Mouse (Mus musculus) lung, postnatal 0 days (tissue): Measurements from ENCODE around the gene Tefm. TPM values are rescaled to one million over a fixed set of nuclear protein-coding genes. Genes with fewer than 3 reads are reported as not detected.
A peak's percentile ranks its signal among the peaks of the same experiment; 100 is the strongest.
"Not testable (repeated sequence)": the region's sequence is repeated elsewhere in the genome, so short reads cannot be mapped to it uniquely, and the experiment has no call there.

Experiments
- ATAC-seq: fragments of 200-750 bp; cut with Nextera tagmentation; 2 replicates; pipeline ENCODE4 v1.8.0; 2017; ENCODE audit warnings: moderate library complexity
- DNase-seq: peaks from one replicate; pipeline ENCODE4 v3.0.0-alpha.2; 2016; ENCODE audit warnings: low spot score
- H3K27ac ChIP-seq: fragments of 300-500 bp; sonication (generic); 2 replicates; pipeline ENCODE4 v1.5.1; 2014; ENCODE audit warnings: antibody characterized with exemption, mild to moderate bottlenecking, low read length, mixed read lengths
- H3K27me3 ChIP-seq: fragments of 300-500 bp; sonication (generic); replicated peaks from 2 replicates; pipeline ENCODE4 v1.6.1; 2014; ENCODE audit warnings: low read length, mixed read lengths; ENCODE audit not compliant: insufficient read depth
- H3K36me3 ChIP-seq: fragments of 300-500 bp; sonication (generic); 2 replicates; pipeline ENCODE4 v1.6.1; 2014; ENCODE audit warnings: low read length, mixed read lengths; ENCODE audit not compliant: insufficient read depth
- H3K4me1 ChIP-seq: fragments of 300-500 bp; sonication (generic); 2 replicates; pipeline ENCODE4 v1.6.1; 2014; ENCODE audit warnings: antibody characterized with exemption, low read depth, low read length, mixed read lengths; ENCODE audit not compliant: insufficient read depth
- H3K4me2 ChIP-seq: fragments of 300-500 bp; sonication (generic); replicated peaks from 2 replicates; pipeline ENCODE4 v1.6.1; 2014; ENCODE audit warnings: low read depth, mild to moderate bottlenecking, low read length, moderate library complexity, mixed read lengths
- H3K4me3 ChIP-seq: fragments of 300-500 bp; sonication (generic); 2 replicates; pipeline ENCODE4 v1.5.1; 2014; ENCODE audit warnings: low read depth, low read length
- H3K9ac ChIP-seq: fragments of 300-500 bp; sonication (generic); replicated peaks from 2 replicates; pipeline ENCODE4 v1.6.1; 2014; ENCODE audit warnings: low read depth, mild to moderate bottlenecking
- H3K9me3 ChIP-seq: fragments of 300-500 bp; sonication (generic); 2 replicates; pipeline ENCODE4 v1.6.1; 2016; ENCODE audit warnings: low read length, mixed read lengths
- CTCF ChIP-seq: IDR thresholded peaks from 2 replicates; pipeline ENCODE4 v1.5.1; 2016; ENCODE audit warnings: antibody characterized with exemption, mild to moderate bottlenecking
- EP300 ChIP-seq: IDR thresholded peaks from 2 replicates; pipeline ENCODE4 v1.6.1; 2016; ENCODE audit warnings: antibody characterized with exemption, mild to moderate bottlenecking, control low read depth
- WGBS: fragments of 180-500 bp; shearing (Covaris S2); extraction: QIAGEN DNeasy Blood & Tissue Kit; methylation state at CpG from one replicate; pipeline ENCODE4 v1.1.7; 2014; 5-methylcytosine and 5-hydroxymethylcytosine counted together
- polyA plus RNA-seq: library from polyadenylated mRNA; unstranded; fragments of >200 nt; fragmentation: Nextera tagmentation; extraction: Ambion mirVana; gene quantifications from 2 replicates; pipeline ENCODE4 v1.2.1, GENCODE M21; 2015

Gene Tefm
- polyA plus RNA-seq, 1 experiment from 2014 or later: 19.5 TPM

DNA sequence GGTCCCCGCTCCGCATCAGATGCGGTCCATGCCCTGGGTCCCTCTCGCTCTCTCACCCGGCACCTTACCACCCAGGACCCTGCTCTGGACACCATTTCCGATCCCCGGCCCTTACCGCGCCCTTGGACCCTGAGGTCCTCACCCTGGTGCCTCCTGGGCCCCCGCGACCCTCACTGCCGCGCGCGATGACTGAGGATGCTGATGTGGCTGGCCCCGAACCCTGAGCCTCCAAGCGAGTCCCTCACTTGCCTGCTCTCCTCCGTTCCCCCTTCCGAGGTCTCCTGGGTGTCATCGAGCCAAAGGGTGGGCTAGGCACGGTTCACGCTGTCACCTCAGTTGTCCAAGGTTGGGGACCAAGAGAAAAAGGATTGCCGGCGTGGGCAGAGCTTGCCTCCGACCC is 12.5 kb upstream of the Tefm start:
- Histone ChIP-seq H3K36me3 (no peaks in the 10 kb centered on the region), H3K4me3 (peak overlapping the region; percentile 59), H3K4me1 (0 out of 2 replicates have a peak, but pooled peaks cover 3% of the 10 kb centered on the region), H3K9me3 (no peaks in the 10 kb centered on the region), H3K27ac (no peak overlapping the region), H3K9ac (peak overlapping the region; percentile 50), H3K4me2 (peak overlapping the region; percentile 86), H3K27me3 (peaks cover 6% of the 10 kb centered on the region; the same call in 1 of the 2 replicates)
- ATAC-seq (peak; percentile 9; the same call in 1 of the 2 replicates), DNase-seq (no peak)
- 28% methylated on average over 24 of the region's 25 CpGs for WGBS
- no peak for TF ChIP-seq EP300
- TF ChIP-seq CTCF: no peak

- Histone ChIP-seq H3K4me3 (peak within 1 kb of the TSS; percentile 59), H3K9me3 (no peaks in the 10 kb centered on the region), H3K27ac (no peak within 1 kb of the TSS), H3K4me2 (peak within 1 kb of the TSS; percentile 86), H3K36me3 (no peaks in the 10 kb centered on the region), H3K27me3 (peaks cover 6% of the 10 kb centered on the region; the same call in 1 of the 2 replicates), H3K4me1 (0 out of 2 replicates have a peak, but pooled peaks cover 3% of the 10 kb centered on the region), H3K9ac (peak within 1 kb of the TSS; percentile 50)
- peak; percentile 95 for ATAC-seq
- TF ChIP-seq EP300: no peak
- TF ChIP-seq CTCF: no peak
- 5% methylated on average over 32 of the region's 47 CpGs for WGBS
- DNase-seq: peak; percentile 94
Observed at GRCm38 (mm10) chr11:80153857-80154495, 12.0 kb upstream of the Tefm start, which contains the start of gene Adap2. Gene Adap2, plus strand, starts transcription at chr11:80154105.

DNA sequence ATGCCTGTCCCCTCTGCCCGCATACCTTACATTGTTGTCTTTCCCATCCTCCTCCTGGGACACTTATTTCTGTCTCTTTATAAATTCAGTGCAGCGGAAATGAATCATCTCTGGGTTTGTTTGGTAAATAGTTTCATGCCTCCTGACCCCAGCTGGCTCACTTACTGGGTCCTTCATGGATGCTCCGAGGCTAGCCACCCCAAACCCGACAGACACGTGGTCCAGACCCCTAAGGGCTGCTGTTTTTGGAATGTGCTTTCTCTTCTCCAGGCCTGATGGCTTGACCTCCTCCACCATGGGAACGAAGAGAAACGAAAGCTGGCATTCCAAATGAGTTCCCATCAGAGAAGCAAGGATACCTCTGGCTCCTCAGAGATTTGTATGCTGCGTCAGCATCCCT is 10.4 kb upstream of the Tefm start:
- WGBS: 49% methylated on average over 8 of the region's 8 CpGs
- Histone ChIP-seq H3K27me3 (peaks cover 6% of the 10 kb centered on the region; the same call in 1 of the 2 replicates), H3K36me3 (no peaks in the 10 kb centered on the region), H3K27ac (no peak overlapping the region), H3K4me2 (no peak overlapping the region), H3K4me1 (0 out of 2 replicates have a peak, but pooled peaks cover 3% of the 10 kb centered on the region), H3K9ac (no peak overlapping the region), H3K4me3 (no peak overlapping the region), H3K9me3 (no peaks in the 10 kb centered on the region)
- TF ChIP-seq CTCF (no peak), EP300 (no peak)
- peak; percentile 18 for DNase-seq
- ATAC-seq: no peak

GRCm38 (mm10) chr11:80151541-80151940 is 9.6 kb upstream of the Tefm start:
- H3K27me3 ChIP-seq: peaks cover 6% of the 10 kb centered on the region; the same call in 1 of the 2 replicates
- no peak for ATAC-seq
- H3K27ac ChIP-seq: no peak overlapping the region
- DNase-seq: peak; percentile 43
- H3K4me1 ChIP-seq: 0 out of 2 replicates have a peak, but pooled peaks cover 3% of the 10 kb centered on the region
- no peak overlapping the region for H3K4me2 ChIP-seq
- TF ChIP-seq CTCF: no peak
- TF ChIP-seq EP300: no peak
- 50% methylated on average over 2 of the region's 2 CpGs for WGBS
- H3K9me3 ChIP-seq: no peaks in the 10 kb centered on the region
- no peaks in the 10 kb centered on the region for H3K36me3 ChIP-seq
- no peak overlapping the region for H3K9ac ChIP-seq
- H3K4me3 ChIP-seq: no peak overlapping the region

DNA sequence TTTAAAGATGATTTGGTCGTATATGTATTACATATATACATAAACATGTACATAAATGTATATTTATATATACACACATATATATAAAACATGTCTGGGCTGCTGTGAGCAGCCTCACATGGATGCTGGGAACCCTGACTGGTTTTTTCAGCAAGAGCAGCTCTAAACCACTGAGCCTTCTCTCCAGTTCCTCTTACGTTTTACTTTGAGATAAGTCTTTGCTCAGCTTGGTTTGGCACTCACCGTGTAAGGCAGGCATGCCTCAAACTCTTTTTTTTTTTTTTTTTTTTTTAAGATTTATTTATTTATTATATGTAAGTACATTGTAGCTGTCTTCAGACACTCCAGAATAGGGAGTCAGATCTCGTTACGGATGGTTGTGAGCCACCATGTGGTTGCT is 8.6 kb upstream of the Tefm start:
- H3K4me1 ChIP-seq: 0 out of 2 replicates have a peak, but pooled peaks cover 3% of the 10 kb centered on the region
- H3K9me3 ChIP-seq: no peaks in the 10 kb centered on the region
- no peak overlapping the region for H3K27ac ChIP-seq
- TF ChIP-seq EP300 (no peak), CTCF (no peak)
- H3K4me3 ChIP-seq: no peak overlapping the region
- DNase-seq (no peak), ATAC-seq (no peak)
- no peak overlapping the region for H3K4me2 ChIP-seq
- no peak overlapping the region for H3K9ac ChIP-seq
- peaks cover 6% of the 10 kb centered on the region; the same call in 1 of the 2 replicates for H3K27me3 ChIP-seq
- no peaks in the 10 kb centered on the region for H3K36me3 ChIP-seq
- 62% methylated on average over 5 of the region's 5 CpGs for WGBS

- Histone ChIP-seq H3K9me3 (no peaks in the 10 kb centered on the region), H3K4me1 (0 out of 2 replicates have a peak, but pooled peaks cover 3% of the 10 kb centered on the region), H3K4me3 (no peak overlapping the region), H3K4me2 (no peak overlapping the region), H3K27me3 (peaks cover 2% of the 10 kb centered on the region; the same call in 1 of the 2 replicates), H3K9ac (no peak overlapping the region), H3K27ac (no peak overlapping the region), H3K36me3 (no peaks in the 10 kb centered on the region)
- 82% methylated on average over 8 of the region's 8 CpGs for WGBS
- DNase-seq (no peak), ATAC-seq (no peak)
- no peak for TF ChIP-seq CTCF
- no peak for TF ChIP-seq EP300
Observed at GRCm38 (mm10) chr11:80149412-80150023, 7.5 kb upstream of the Tefm start.

- WGBS: 53% methylated on average over 1 of the region's 4 CpGs
- H3K4me2 ChIP-seq, H3K27ac ChIP-seq, H3K4me3 ChIP-seq, H3K36me3 ChIP-seq, DNase-seq, ATAC-seq, H3K4me1 ChIP-seq, H3K27me3 ChIP-seq, H3K9ac ChIP-seq, H3K9me3 ChIP-seq: not testable (repeated sequence)
Observed at GRCm38 (mm10) chr11:80148974-80149373, 7.0 kb upstream of the Tefm start.
